Mouse (Mus musculus): Measurements from ENCODE around the gene Cd247.

GRCm38 (mm10) chr1:165751142-165751541 lies 37.3 kb upstream of the Cd247 start:
- no peak for TF ChIP-seq CTCF (IDR thresholded peaks at IDR 0.05; ENCODE audit: low read depth)
- TF ChIP-seq EP300 (IDR thresholded peaks at IDR 0.05; ENCODE audit: low read depth): no peak

Data from heart, postnatal 0 days (tissue).